ENCODE assay signal across 8 mouse cellular contexts in the genomic region with DNA sequence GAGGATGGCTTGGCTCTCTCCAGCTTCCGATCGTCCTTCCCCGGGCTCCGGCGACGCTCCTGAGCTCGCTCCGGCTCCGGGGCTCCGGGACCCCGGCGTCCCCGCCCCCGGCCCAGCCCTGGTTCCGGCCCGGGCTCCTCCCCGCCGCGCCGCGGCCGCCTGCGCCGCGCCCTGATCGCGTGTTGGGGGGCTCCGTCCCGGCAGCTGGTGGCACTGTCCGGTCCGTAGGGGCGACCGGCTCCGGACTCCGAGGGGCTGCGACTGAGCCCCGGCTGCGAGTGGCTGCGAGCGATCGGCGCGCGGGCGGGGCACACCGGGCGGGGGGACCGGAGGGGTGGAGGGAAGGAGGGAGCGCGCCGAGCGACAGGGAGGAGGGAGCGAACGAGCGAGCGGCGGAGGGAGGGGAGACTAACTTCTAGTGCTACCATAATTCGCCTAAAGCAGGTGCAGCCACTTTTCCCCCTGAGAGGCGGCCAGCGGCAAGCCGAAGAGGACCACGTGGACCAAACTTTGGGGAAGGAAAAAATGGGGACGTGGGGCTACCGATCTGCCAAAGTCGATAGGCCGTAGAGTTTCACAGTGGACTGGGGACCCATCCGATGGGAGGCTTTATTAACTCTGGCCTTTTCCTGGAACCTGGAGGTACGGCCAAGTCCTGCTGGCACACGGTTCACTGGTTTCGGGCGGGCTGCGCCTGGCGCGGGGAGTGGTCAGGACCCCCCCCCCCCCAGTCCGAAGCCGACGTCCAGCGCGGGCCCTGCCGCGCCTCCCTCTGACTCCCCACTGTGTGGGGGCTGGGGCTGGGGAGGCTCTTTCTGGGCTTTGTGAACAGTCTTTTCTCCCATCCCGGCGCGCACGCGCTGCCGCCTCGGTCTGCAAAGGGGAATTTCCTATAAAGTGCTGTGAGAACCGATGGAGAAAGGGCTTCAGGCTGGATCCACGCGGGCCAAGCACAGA. TPM values are rescaled to one million over a fixed set of nuclear protein-coding genes. Genes with fewer than 3 reads are reported as not detected.
DNase-seq lines count a peak whose midpoint lies in the region; ATAC-seq lines count a peak whose summit lies in the region.

A gene (minus strand): TSS at position 263 of the 957 bp plus-strand sequence.

- intact Hi-C loops in left cerebral cortex, postnatal 4 days (cut with DNase I), result loop anchor here (2.0 kb wide), 1 partner anchor 120 kb away; no protein-coding TSS in a partner anchor

- H3K27ac ChIP-seq in intestine, embryonic 15.5 days, result peak within 1 kb of the TSS; percentile 97
- peak within 1 kb of the TSS; percentile 96 for H3K27ac ChIP-seq in midbrain, embryonic 11.5 days (ENCODE audit: low read depth, low read length)

- peak; percentile 76 for DNase-seq in adrenal gland, adult 8-10 months
- peak; percentile 98 for DNase-seq in embryo, embryonic 11 days
- peak; percentile 79 to 87 for DNase-seq in gastrocnemius, postnatal 4 days (ENCODE audit: low spot score in 2 of 2)
- peak; percentile 90 for DNase-seq in left cerebral cortex, postnatal 4 days
- DNase-seq in midbrain, embryonic 11.5 days (ENCODE audit: low spot score, missing footprints), result peak; percentile 98
- DNase-seq in right cerebral cortex, postnatal 4 days, result peak; percentile 81
- DNase-seq in yolk sac, embryonic 10.5 days (ENCODE audit: low spot score), result peak; percentile 97

- H3K9ac ChIP-seq in intestine, embryonic 15.5 days, result peak within 1 kb of the TSS; percentile 97
- peak within 1 kb of the TSS; percentile 100 for H3K9ac ChIP-seq in midbrain, embryonic 11.5 days (ENCODE audit: low read length)

- H3K4me1 ChIP-seq in intestine, embryonic 15.5 days (replicated peaks), result peaks cover 32% of the 10 kb centered on the region
- H3K4me1 ChIP-seq in midbrain, embryonic 11.5 days (ENCODE audit: control insufficient read depth, insufficient read depth, low read length), result peaks cover 35% of the 10 kb centered on the region

- H3K4me3 ChIP-seq in intestine, embryonic 15.5 days (replicated peaks), result peak within 1 kb of the TSS; percentile 82
- H3K4me3 ChIP-seq in midbrain, embryonic 11.5 days (ENCODE audit: low read depth, low read length), result peak within 1 kb of the TSS; percentile 88

- 0 out of 2 replicates have a peak, but pooled peaks cover under 1% of the 10 kb centered on the region for H3K36me3 ChIP-seq in intestine, embryonic 15.5 days
- no peaks in the 10 kb centered on the region for H3K36me3 ChIP-seq in midbrain, embryonic 11.5 days (ENCODE audit: control insufficient read depth, insufficient read depth, low read length)

- under 1% methylated on average over 90 of the region's 91 CpGs for WGBS in intestine, embryonic 15.5 days
- WGBS in midbrain, embryonic 11.5 days, result 1% methylated on average over 91 of the region's 91 CpGs

- H3K27me3 ChIP-seq in intestine, embryonic 15.5 days (replicated peaks), result no peaks in the 10 kb centered on the region
- no peaks in the 10 kb centered on the region for H3K27me3 ChIP-seq in midbrain, embryonic 11.5 days (ENCODE audit: control insufficient read depth, insufficient read depth, low read length)

- peak within 1 kb of the TSS; percentile 90 for H3K4me2 ChIP-seq in intestine, embryonic 15.5 days (replicated peaks)
- H3K4me2 ChIP-seq in midbrain, embryonic 11.5 days, result peak within 1 kb of the TSS; percentile 93

- ATAC-seq in intestine, embryonic 15.5 days, result peak; percentile 89
- ATAC-seq in midbrain, embryonic 11.5 days (ENCODE audit: low FRiP score), result peak; percentile 86

- no peaks in the 10 kb centered on the region for H3K9me3 ChIP-seq in intestine, embryonic 15.5 days
- no peaks in the 10 kb centered on the region for H3K9me3 ChIP-seq in midbrain, embryonic 11.5 days (ENCODE audit: control insufficient read depth, low read length)

RNA-seq across cellular contexts. Expression of the gene that starts here (rescaled TPM):
- 10 to 100 TPM; 21.5 to 39.2 (median 31.0) TPM for total RNA-seq in adrenal gland, adult 8-10 months (2022)
- total RNA-seq in gastrocnemius, postnatal 4 days (2021), result 10 to 100 TPM; 18.9 to 22.3 TPM
- 22.3 and 24.9 TPM in 2 replicates for polyA plus RNA-seq in intestine, embryonic 15.5 days (2015; fragmentation: Nextera tagmentation; extraction: Ambion mirVana)
- 10 to 100 TPM; 78.3 to 89.0 TPM for total RNA-seq in left cerebral cortex, postnatal 4 days (2021)
- 24.6 and 27.5 TPM in 2 replicates for polyA plus RNA-seq in midbrain, embryonic 11.5 days (2014; fragmentation: Nextera tagmentation; extraction: Ambion mirVana)

Comparison
In these comparisons a context has a peak if more than half of its experiments do, and no peak if none do; other contexts are left out.
1. Peak in every context shown above with its lines: DNase-seq, ATAC-seq, H3K4me3 ChIP-seq and H3K27ac ChIP-seq.